Mouse (Mus musculus) thymus, adult 2 months (tissue): ENCODE data around the gene Dennd4a.

Experiments used
- CTCF ChIP-seq: fragments of 200-500 bp; IDR thresholded peaks from 2 replicates; pipeline ENCODE4 v1.5.1; 2012; ENCODE audit warnings: mild to moderate bottlenecking, control low read depth, low read length, moderate library complexity, borderline replicate concordance; ENCODE audit not compliant: control insufficient read depth, poor library complexity, insufficient read depth; ENCODE audit errors: extremely low read depth
- POLR2A ChIP-seq: fragments of 200-500 bp; IDR thresholded peaks from 2 replicates; pipeline ENCODE4 v1.6.1; 2012; ENCODE audit warnings: mild to moderate bottlenecking, low read length, control low read depth, moderate library complexity; ENCODE audit not compliant: control insufficient read depth, poor library complexity, insufficient read depth; ENCODE audit errors: extremely low read depth

DNA sequence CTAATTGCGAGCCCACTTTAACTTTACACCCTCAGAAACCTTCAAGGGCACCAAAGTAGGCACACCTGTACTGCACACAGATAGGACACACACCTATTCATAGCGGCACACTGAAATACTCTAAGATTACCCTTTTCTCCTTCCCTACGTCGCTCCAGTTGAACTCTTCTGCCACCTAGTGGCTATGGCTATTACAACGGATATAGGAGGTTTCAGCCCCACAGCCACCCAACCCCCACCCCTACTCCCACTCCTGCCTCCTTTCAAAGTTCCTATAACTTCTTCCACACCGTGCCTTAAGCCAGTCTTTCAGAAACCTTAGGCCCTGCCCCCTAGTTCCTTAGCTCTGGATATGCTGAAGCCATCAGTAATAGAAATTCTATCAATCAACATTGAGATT, 125.4 kb downstream of the Dennd4a start:
- TF ChIP-seq CTCF (no peak), POLR2A (no peak)
